Mouse (Mus musculus) olfactory bulb, adult 2 months (tissue): ENCODE measurements around the gene Hoxb6.

Experiments
- CTCF ChIP-seq: fragments of 200-500 bp; IDR thresholded peaks from 2 replicates; pipeline ENCODE4 v1.5.1; 2012; ENCODE audit warnings: low read depth, mild to moderate bottlenecking, low read length, moderate library complexity; ENCODE audit not compliant: insufficient read depth
- POLR2A ChIP-seq: fragments of 200-500 bp; IDR thresholded peaks from 2 replicates; pipeline ENCODE4 v1.6.1; 2012; ENCODE audit warnings: mild to moderate bottlenecking, low read depth, low read length, moderate library complexity; ENCODE audit not compliant: insufficient read depth

- TF ChIP-seq CTCF (no peak), POLR2A (no peak)
These were observed 21.6 kb downstream of the Hoxb6 start for GRCm38 (mm10) chr11:96313806-96314428.
